ENCODE assay signal across 27 mouse cellular contexts in the genomic region with DNA sequence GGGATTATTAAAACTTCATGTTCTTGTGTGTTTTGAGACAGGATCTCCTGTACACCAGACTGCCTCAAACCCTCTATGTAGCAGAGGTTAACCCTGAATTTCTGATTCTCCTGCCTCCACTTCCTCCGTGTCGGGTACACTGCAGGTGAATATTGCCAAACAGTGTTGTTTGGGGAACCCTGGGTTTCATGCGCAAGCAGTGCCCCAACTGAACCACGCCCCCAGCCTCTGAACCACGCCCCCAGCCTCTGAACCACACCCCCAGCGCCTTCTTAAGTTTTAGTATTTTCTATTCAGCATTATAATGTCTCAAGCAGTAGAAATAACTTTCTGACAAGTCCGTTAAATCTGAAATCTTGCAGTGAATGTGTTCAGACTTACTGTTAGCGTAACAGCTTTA.
DNase-seq lines count a peak whose midpoint lies in the region; ATAC-seq lines count a peak whose summit lies in the region.
"Had no signal": no experiment of that assay in that cellular context is flagged by ENCODE, and none has a peak within 500 bp of the region (broad histone marks: within the 10 kb centered on the region; RNA-seq: fewer than 3 reads in every experiment).

No protein-coding gene starts in this region.

- 89% methylated on average over 8 of the region's 8 CpGs for WGBS in forebrain, embryonic 13.5 days
- 81% methylated on average over 8 of the region's 8 CpGs for WGBS in hindbrain, embryonic 10.5 days

- H3K4me1 ChIP-seq in forebrain, embryonic 13.5 days = no peaks in the 10 kb centered on the region
- H3K4me1 ChIP-seq in hindbrain, embryonic 10.5 days (replicated peaks) = no peaks in the 10 kb centered on the region
- H3K4me1 ChIP-seq: embryonic facial prominence, embryonic 12.5 days; embryonic facial prominence, embryonic 15.5 days had no signal

- DNase-seq in A20 (ENCODE audit: low read depth, low spot score) (peak; percentile 47), R1 (ENCODE audit: low read depth, low spot score) (peak; percentile 23)
- no peak for DNase-seq in right cerebral cortex, postnatal 10 days (ENCODE audit: low spot score in 2 of 2)
- no peak for DNase-seq in hindbrain, embryonic 10.5 days (ENCODE audit: low spot score)
- DNase-seq: adrenal gland, adult 8-10 months; adrenal gland, postnatal 25 days; B cell, adult 2 months; cerebellum, adult 11-12 months; cerebellum, adult 8-10 months; cerebellum, postnatal 14 days; gastrocnemius, postnatal 10 days; gastrocnemius, postnatal 36 days; heart, adult 11 months; heart, postnatal 36 days had no signal

- ATAC-seq in megakaryocyte, adult 5-6 weeks (ENCODE audit: poor library complexity, severe bottlenecking) = peak; percentile 49
- ATAC-seq in forebrain, embryonic 13.5 days = no peak
- ATAC-seq: activated CD4-positive, CD25-positive, alpha-beta regulatory T cell, adult 4 months; forebrain, embryonic 15.5 days; hindbrain, postnatal 0 days; inflammation-experienced regulatory T-cells, adult 6 months; intestine, embryonic 16.5 days had no signal

- no peak overlapping the region for H3K9ac ChIP-seq in forebrain, embryonic 13.5 days
- H3K9ac ChIP-seq: embryonic facial prominence, embryonic 12.5 days; embryonic facial prominence, embryonic 15.5 days; forebrain, embryonic 15.5 days; hindbrain, embryonic 14.5 days had no signal

- H3K9me3 ChIP-seq in forebrain, embryonic 13.5 days (replicated peaks) = no peaks in the 10 kb centered on the region
- H3K9me3 ChIP-seq in hindbrain, embryonic 10.5 days = no peaks in the 10 kb centered on the region
- H3K9me3 ChIP-seq: embryonic facial prominence, embryonic 12.5 days; embryonic facial prominence, embryonic 15.5 days; forebrain, embryonic 15.5 days; G1E had no signal

- H3K36me3 ChIP-seq in forebrain, embryonic 13.5 days (ENCODE audit: poor library complexity, severe bottlenecking) = peaks cover 49% of the 10 kb centered on the region
- H3K36me3 ChIP-seq in hindbrain, embryonic 10.5 days = peaks cover 95% of the 10 kb centered on the region
- H3K36me3 ChIP-seq: embryonic facial prominence, embryonic 12.5 days; embryonic facial prominence, embryonic 15.5 days; forebrain, embryonic 15.5 days; G1E had no signal

- H3K27me3 ChIP-seq in forebrain, embryonic 13.5 days = no peaks in the 10 kb centered on the region
- H3K27me3 ChIP-seq in hindbrain, embryonic 10.5 days (ENCODE audit: insufficient read depth, poor library complexity, severe bottlenecking) = no peaks in the 10 kb centered on the region
- H3K27me3 ChIP-seq: CH12.LX; embryonic facial prominence, embryonic 12.5 days; forebrain, embryonic 15.5 days had no signal

- no peak overlapping the region for H3K4me2 ChIP-seq in forebrain, embryonic 13.5 days
- H3K4me2 ChIP-seq: embryonic facial prominence, embryonic 12.5 days; embryonic facial prominence, embryonic 15.5 days; forebrain, embryonic 15.5 days; heart, embryonic 11.5 days; hindbrain, embryonic 14.5 days had no signal

- no peak overlapping the region for H3K4me3 ChIP-seq in forebrain, embryonic 13.5 days
- no peak overlapping the region for H3K4me3 ChIP-seq in hindbrain, embryonic 10.5 days
- H3K4me3 ChIP-seq: embryonic facial prominence, embryonic 12.5 days; embryonic facial prominence, embryonic 15.5 days; forebrain, embryonic 15.5 days had no signal

- no peak overlapping the region for H3K27ac ChIP-seq in forebrain, embryonic 13.5 days
- H3K27ac ChIP-seq in hindbrain, embryonic 10.5 days = no peak overlapping the region
- H3K27ac ChIP-seq: embryonic facial prominence, embryonic 12.5 days; embryonic facial prominence, embryonic 15.5 days; forebrain, embryonic 15.5 days; hindbrain, embryonic 14.5 days; hindbrain, postnatal 0 days had no signal

Comparison
In these comparisons a context has a peak if more than half of its experiments do, and no peak if none do; other contexts are left out.
1. DNase-seq: peak in A20 (single experiment) and R1 (single experiment); none in right cerebral cortex, postnatal 10 days (0 of 2) and hindbrain, embryonic 10.5 days (single experiment).